Mouse (Mus musculus): ENCODE results near the gene Fryl. TPM values are rescaled to one million over a fixed set of nuclear protein-coding genes. Genes with fewer than 3 reads are reported as not detected.

Gene Fryl
- polyA plus RNA-seq (2014; fragmentation: Illumina TruSeq; extraction: RNeasy Lipid Tissue Mini Kit (QIAGEN cat#74804); ENCODE audit: low read depth, low replicate concordance) = 276 TPM

GRCm38 (mm10) chr5:73256352-73257065 lies at the start of gene Fryl:
Fryl (minus strand) TSS chr5:73256619.

GRCm38 (mm10) chr5:73292502-73293457 lies 36.4 kb upstream of the Fryl start, which contains the start of gene Ociad1:
Ociad1 (plus strand) TSS chr5:73292784.

GRCm38 (mm10) chr5:73006784-73007581 lies 249.4 kb downstream of the Fryl start, which contains the start of gene Slc10a4:
Slc10a4 (plus strand) TSS chr5:73006883.

GRCm38 (mm10) chr5:72974602-72975001 lies 281.8 kb downstream of the Fryl start, which contains the start of gene Gm10135:
Gm10135 (minus strand) TSS chr5:72974702.

Other genes with a start within 250 kb of the Fryl start
- 5.8 TPM for gene Slc10a4, start 249.7 kb downstream of the Fryl start, polyA plus RNA-seq (2014; fragmentation: Illumina TruSeq; extraction: RNeasy Lipid Tissue Mini Kit (QIAGEN cat#74804); ENCODE audit: low read depth, low replicate concordance)
- gene Ociad1, start 36.2 kb upstream of the Fryl start, polyA plus RNA-seq (2014; fragmentation: Illumina TruSeq; extraction: RNeasy Lipid Tissue Mini Kit (QIAGEN cat#74804); ENCODE audit: low read depth, low replicate concordance) = 392 TPM
- gene Ociad2, start 84.4 kb upstream of the Fryl start, polyA plus RNA-seq (2014; fragmentation: Illumina TruSeq; extraction: RNeasy Lipid Tissue Mini Kit (QIAGEN cat#74804); ENCODE audit: low read depth, low replicate concordance) = 176 TPM
- 18.8 TPM for gene Cwh43, start 149.5 kb upstream of the Fryl start, polyA plus RNA-seq (2014; fragmentation: Illumina TruSeq; extraction: RNeasy Lipid Tissue Mini Kit (QIAGEN cat#74804); ENCODE audit: low read depth, low replicate concordance)
- 32.7 TPM for gene Dcun1d4, start 224.4 kb upstream of the Fryl start, polyA plus RNA-seq (2014; fragmentation: Illumina TruSeq; extraction: RNeasy Lipid Tissue Mini Kit (QIAGEN cat#74804); ENCODE audit: low read depth, low replicate concordance)